Mouse (Mus musculus) A20 (cell line): ENCODE data around the gene Best2.
A peak's percentile ranks its signal among the peaks of the same experiment; 100 is the strongest.

Experiments used
- DNase-seq: peaks from one replicate; pipeline ENCODE4 v3.0.0-alpha.2; 2011; ENCODE audit warnings: low read depth, low spot score

Gene Best2

DNA sequence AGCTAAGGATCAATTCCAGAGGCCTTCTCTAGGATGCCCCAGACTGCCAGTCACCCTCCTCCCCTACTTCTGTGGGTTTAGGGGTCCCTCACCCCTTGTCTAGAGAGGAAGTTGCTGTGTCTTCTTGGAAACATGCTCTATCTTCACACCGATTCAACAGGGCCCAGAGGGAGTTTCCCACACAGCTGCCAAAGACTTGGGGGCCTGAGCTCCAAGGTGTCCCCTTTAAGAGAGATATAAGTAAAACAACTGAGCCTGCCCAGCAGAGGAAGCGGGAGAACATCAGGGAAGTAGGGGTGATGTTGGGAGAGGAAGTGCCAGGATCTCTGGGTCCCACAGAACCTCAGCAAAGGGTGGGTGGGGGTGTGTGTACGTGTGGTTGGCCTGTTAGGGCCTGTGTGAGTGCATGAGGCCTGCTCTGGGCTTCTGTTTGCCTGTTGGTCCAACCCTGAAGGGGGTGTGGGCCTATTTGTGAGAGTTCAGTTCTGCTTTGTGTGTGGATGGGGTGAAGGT is 31.8 kb downstream of the Best2 start:
- DNase-seq = peak; percentile 82

DNA sequence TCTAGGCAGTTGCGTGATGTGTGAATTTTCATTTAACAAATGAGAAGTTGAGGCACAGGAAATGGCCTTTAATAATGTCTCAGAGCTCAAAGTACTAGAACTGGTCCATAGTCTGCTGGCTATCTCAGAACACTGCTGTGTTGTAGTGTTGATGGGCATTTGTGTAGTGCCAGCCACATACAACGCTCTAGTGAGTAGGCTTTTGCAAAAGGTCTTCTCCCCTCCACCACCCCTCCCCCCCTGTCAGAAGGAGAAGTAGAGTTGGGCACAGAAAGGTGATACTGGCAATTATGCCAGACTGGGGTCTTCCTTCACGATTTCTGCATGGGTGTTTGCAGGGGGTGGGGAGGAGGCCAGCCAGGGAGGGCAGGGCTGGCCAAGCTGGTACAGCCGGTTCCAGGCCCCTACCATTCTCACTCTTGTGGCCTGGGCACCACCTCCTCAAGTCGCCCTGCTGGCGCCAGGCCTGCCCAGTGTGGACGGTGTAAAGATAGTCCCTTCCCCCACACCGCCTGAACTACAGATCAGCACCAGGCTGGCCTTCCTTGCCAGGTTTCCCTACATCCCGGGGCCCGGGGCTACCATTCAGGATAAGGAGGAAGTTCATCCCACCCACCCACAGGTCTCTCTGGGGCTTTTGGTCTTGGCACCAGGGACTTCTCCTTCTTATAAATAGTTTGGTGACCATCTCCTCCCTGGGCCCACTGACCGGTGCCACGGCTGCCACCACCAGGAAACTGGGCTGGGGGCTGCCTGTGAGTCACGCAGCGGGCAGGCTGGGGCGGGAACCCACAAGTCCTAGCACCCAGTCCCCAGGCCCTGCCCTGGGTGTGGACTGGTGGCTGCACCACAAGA is 32.5 kb downstream of the Best2 start:
- peak; percentile 44 for DNase-seq

DNA sequence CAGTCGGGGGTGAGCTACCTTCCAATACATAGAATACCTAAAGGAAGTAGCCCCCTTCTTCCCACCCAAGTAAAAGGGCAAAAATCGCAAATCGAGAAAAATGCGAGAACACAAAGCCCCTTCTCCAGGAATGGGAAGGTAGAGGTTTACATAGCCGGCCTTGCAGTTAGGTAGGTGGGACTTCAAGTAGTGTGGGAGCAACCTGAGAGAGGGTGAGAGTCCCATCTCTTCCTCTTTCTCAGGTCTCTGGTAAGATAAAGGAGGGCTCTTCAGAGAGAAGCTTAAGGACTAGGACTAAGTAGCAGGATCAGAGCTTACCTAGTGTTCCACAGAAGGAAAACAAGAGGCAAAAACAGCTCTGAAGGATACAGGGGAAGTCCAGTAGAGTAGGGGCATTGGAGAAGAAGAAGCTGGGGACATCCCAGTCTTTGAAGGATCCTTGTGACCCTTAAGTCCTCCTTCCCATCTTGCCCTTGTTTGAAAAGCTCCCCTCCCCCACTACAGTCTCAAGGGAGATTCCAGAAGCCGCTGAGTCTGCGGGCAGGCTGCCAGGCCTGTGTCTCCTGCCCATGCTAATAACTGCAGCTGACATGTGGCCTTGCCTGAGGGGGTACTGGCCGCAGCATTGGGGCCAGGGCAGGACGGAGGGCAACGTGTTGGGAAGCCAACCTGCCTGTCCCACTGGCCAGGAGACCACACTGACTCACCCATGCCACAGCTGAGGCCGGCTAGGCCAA is 33.5 kb downstream of the Best2 start:
- peak; percentile 83 for DNase-seq

DNA sequence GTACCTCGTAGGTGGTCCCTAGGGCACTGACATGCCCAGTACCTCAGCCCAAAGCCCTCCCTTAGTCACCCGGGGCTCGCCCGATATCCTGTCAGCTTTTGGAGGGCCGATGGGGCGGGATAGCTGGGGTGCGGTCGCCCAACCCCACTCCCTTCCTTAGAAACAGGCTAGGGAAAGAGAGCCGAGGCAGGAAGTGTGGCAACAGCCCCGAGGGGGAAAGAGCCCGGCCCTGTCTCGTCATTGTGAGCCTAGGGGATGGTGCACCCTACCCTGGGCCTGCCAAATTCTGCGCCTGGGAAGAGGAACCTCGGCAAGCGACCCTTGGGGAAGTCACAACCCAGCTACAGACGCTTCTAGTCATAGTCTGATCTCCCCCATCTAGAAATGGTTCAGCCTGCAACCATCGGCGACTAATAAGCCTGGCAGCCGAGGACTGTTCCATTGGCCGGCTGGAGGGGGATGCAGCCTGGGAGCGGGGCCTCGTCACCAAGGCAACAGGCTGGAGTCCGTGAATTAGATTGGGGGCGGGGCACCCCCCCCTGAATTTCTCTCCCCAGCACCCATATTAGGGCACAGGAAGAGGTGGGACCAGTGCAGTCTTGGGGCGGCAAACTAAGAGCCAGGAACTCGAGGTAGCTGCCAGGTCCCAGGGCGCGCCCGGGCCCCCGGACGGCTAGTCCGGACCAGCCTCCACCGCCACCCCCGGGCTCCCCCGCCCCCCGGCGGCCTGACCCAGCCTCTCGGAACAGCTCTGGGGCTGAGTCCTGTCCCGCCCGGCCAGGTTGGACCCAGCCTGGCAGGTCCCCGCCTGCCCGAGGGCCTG is 34.5 kb downstream of the Best2 start:
- peak; percentile 99 for DNase-seq

DNA sequence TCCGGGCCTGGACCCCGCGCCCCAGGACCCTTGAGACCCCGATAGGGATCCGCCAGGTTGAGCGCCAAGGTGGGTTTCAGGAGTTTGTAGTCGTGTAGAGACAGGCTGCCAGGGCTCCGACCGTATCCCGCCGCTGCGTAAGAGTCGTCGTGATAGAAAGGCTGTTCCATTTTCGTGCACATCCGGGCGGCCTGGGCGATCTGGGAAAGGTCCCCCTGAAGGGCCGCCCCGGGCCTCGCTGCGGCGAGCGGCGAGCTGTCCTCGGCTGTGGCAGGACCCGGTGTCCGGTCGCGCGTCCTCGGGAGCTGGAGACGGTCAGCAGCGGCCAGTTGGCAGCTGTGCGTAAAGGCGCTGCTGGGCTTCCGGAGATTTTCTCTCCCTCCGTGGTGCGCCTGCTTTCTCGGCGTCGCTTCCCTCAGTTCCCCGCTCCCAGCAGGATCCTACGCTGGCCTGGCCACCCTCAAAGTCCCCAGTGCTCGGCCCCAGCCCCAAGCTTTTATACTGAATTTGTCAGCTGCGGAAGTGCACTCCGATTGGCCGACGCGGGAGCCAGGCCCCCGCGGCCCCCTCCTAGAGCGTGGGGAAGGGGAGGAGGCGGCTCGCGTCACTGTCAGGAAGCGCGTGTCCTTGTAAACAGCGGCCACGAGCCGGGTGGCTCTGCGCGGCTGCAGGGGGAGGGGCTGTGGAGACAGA is 35.9 kb downstream of the Best2 start, which contains the start of gene Junb:
Gene Junb, minus strand, starts transcription at position 471 of the 693 bp plus-strand sequence.
- DNase-seq = peak; percentile 96

DNA sequence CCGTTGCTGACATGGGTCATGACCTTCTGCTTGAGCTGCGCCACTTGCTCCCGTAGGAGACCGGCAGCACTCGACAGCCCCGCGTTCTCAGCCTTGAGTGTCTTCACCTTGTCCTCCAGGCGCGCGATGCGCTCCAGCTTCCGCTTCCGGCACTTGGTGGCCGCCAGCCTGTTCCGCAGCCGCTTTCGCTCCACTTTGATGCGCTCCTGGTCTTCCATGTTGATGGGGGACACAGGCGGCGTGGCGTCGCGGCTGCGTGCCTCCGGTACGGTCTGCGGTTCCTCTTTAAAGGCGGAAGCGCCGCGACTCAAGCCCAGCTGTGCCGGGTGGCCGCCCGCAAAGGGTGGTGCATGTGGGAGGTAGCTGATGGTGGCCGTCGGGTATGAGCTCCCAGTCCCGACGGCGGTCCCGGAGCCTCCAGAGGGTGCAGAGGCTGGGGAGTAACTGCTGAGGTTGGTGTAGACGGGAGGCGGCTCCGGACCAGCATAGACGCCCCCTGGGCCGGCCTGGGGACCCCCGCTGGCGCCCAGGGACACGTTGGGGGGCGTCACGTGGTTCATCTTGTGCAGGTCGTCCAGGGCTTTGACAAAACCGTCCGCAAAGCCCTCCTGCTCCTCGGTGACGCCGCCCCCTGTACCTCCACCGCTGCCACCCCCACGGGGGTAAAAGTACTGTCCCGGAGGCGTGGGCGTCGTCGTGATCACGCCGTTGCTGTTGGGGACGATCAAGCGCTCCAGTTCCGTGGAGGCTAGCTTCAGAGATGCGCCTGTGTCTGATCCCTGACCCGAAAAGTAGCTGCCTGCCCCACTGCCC is 36.7 kb downstream of the Best2 start:
- peak; percentile 94 for DNase-seq

DNA sequence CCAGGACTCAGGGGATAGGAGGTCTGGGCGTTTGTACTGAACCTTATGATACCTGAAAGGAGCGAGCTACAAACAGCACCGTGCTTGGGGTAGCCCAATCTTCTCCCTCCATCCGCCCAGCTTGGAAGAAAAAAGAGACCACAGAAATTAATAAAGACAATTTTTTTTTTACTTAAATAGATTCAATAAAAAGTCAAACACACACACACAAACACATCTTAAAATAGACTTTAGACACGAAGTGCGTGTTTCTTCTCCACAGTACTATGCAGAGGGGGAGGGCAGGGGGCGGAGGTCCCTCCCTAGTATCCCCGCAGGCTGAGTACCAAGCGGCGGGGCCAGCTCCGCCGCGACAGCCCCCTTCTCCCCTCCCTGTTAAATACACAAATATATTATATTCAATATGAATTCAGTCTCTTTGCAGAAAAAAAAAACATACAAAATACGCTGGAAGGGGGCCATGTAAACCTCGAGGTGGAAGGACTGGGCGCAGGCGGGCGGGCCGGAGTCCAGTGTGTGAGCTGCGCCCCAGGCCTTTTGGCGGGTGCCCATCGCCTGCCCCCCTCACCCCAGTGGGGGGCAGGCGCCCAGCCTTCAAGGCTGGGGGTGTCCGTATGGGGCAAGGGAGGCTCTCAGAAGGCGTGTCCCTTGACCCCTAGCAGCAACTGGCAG is 37.4 kb downstream of the Best2 start:
- DNase-seq = no peak

DNA sequence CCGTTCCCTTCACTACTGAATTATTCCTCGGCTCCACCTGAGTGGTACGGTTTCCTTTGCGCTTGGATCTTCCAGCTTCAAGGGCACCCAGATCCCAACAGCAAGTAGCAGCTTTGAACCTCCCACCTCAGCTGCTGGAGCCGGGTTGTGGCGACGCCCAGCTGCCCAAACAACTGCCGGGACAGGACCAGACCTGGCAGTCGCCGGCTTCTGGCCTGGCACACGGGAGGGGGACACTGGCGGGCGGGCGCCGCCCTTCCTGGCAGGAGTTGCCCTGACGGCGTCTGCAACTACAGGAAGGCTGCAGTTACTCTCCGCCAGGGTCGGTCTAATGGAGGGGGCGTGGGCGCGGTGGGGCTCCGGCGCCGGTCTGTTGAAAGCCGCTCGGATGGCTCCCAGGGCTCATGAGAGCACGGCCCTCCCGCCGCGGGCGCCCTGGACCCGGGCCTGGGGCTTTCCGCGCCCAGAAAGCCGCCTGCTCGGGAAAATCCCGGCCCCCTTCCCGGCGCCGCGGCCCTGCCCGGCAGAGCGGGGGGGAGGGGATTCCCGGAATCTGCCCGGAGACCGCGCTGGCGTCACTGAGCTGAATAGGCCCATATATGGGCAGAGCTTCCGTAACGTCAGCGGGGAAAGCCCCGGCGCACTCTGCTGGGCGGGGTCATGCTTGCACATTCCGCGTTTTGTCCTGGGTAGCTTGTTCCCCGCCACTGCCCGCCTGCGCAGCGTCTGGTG is 38.1 kb downstream of the Best2 start:
- peak; percentile 96 for DNase-seq

DNA sequence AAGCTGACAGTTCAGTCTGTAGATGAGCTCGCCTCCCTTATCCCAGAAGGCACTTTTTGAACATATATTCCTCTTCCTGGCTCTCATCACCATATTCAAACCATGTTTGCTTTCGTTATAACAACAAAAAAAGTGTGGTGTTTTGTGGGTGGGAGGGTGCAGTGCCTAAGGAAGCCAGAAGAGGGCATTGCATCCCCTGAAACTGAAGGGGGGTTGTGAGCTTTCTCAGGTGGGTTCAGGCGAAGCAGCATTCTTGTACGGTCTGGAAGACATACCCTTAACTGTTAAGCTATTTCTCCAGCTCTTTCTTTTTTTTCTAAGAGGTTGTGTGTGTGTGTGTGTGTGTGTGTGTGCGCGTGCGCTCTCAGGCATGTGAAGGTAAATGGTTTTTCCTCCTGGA is 38.9 kb downstream of the Best2 start:
- DNase-seq = peak; percentile 92

DNA sequence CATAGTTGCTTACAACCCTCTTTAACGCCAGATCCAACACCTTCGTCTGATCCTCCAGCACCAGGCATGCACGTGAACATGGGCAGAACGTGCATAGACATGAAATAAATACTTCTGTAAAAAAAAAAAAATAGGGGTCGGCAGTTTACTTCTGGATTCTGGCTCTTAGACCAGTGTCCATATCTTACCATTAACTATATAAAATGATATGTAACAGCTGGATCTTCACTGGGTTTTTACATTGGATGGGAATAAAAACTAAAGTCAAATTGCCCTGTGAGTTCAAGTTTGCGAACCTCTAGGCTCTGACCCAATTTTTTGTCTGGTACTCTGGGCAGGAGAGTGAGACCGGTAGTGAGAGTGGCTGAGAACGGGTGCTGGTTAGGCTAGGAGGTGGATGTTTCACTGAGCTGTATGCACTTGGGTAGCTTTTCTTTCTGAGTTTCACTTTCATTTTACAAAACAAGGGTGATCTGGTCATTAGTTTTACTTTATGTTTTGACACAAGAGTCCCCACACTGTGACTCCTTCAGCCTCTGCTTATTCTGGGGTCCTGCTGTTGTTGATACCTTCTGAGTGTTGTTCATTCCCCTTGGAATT is 39.7 kb downstream of the Best2 start:
- peak; percentile 85 for DNase-seq

DNA sequence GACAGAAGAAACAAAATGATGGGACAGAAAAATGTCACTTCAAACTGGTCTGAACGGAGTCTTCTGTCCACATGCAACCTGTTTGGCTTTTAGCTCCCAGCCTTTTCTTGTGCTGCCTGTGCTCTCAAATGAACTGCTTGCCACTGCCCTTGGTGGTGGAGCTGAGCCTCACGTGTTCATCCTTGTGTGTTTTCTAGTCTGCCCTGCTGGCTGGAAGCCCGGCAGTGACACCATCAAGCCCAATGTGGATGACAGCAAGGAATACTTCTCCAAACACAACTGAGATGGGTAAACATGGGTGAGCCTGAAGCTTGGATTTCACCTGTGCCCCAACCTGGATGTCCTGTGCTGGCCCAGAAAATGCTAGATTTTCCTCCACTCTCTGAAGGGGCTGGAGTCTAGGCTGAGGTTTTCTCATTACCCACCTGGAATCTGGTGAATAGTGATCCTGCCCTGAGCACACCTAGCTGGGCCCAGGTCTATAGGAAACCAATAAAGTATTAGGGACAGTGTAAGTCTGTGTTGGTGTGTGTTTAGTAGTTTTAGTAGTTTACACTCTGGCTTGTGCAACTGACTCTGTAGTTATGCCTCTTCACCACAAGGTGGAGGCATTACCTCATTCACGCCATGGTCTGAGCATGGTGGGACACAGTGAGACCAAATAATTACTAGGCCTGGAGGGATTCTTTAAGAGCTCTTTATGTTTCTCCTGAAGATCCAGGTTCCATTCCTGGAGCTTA is 40.4 kb downstream of the Best2 start:
- peak; percentile 85 for DNase-seq

DNA sequence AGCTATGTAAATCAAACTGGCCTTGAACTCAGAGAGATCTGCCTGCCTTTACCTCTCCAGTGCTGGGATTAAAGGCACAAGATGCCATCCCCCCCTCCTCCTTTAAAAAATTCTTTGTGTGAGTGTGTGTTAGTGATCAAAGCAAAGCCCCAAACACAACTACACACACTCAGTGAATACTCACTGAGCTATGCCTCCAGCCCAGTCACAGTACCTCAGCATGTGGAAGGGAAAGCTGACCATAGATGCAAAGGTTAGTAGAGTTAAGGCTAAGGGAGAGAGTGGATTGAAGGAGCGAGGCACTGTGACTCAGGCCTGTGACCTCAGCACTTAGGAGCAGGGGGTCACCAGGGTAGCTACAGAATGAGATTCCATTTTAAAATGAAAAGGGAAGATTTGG is 41.3 kb downstream of the Best2 start:
- no peak for DNase-seq

DNA sequence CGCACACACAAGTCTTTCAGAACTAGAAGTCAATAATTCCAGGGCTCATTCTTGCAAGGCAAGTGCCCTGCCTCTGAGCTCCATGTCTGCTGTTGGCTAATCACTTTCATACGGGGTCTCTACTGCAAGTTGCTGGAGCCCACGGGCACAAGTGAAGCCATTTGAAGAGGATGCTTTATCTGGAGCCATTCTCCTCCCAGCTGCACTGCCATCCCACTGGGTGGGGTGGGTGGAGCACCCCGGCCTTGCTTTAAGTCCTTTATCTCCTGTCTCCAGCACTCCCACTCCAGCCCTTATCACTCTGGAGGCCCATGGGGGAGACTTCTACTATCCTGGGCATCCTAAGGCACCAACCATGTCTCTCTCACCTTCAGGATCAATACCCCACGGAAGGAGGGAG is 43.4 kb downstream of the Best2 start:
- DNase-seq = no peak

DNA sequence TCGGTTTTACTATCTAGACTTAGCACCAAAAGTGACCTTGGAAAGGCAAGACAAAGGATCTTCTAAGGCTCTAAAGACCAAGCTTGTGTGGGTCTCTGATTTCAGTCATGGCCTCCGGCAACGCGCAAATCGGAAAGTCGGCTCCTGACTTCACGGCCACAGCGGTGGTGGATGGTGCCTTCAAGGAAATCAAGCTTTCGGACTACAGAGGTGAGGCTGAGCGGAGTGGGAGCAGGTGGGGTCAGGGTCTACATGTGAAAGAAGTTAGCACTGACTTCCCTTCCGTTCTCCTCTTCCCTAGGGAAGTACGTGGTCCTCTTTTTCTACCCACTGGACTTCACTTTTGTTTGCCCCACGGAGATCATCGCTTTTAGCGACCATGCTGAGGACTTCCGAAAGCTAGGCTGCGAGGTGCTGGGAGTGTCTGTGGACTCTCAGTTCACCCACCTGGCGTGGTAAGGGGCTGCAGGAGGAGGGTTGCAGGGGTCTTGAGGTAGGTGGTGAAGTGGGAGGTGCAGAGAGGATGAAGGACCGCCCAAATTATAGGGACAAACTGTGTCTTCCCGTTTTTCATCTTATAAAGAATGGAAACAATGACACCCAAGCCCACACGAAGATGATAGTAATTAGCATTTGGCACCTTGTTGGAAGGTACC is 44.1 kb downstream of the Best2 start:
- peak; percentile 29 for DNase-seq

DNA sequence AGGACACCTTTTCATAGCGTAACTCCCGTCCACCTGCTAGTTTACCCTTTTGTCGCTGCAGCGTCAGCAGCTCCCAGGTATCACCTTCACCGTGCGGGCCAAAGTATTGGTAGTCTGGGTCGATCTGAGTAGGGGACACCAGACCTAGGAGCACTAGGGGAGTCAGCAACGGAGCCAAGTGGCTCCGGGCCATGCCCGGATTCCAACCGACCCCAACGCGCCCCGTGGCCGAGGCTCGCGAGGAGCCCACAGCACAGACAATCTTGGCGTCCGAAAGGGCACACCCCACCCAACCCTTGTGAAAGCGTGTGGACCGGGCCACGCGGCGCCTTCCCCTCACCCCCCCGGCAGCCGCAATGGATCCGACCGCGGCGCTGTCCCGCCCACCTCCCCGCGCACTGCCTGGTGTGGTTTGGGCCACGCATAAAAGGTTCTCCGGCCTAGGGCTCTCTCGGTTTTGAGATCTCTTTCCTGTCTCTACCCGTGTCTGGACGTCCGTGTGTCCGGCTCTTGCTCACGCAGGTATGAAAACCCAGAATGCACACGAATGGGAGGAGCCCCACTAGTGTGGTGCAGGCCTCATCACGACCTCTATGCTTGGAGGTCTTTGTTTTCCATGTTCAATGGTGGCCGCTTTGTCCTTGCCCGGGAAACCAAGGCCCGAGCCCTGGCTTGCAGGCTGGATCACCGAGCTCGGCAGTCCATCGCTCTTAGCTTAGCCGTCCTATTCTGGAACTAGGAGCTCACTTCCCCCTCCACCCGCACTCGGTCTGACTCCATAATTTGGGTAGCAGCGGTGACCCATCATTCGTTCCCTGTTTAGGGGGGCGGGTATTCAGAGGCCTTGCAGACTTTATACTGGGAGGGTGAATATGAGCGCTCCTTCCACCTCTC is 44.8 kb downstream of the Best2 start, which contains the start of the genes Gm49661, Prdx2 and Rnaseh2a:
Gene Gm49661, minus strand, starts transcription at position 193 of the 894 bp plus-strand sequence.
Gene Prdx2, plus strand, starts transcription at position 347 of the 894 bp plus-strand sequence.
Gene Rnaseh2a, minus strand, starts transcription at position 527 of the 894 bp plus-strand sequence.
- DNase-seq = peak; percentile 89

DNA sequence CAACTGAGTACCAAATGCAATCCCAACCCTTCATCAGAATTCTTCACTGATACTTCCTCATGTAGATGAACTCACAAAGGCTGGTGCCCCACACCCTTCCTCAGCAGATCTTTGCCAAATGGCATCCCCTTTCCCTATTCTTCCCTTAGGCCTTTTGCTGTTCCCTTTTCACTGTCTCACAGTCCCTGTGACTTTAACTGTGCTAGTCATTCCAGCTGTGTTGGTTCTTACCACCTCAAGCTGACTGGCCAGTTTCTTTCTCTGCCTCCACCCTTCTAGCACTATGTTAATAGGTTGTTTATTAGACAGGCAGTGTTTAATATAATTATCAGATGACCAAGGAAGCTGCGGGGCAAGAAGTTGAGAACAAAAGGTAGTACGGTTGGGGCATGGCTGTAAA is 45.7 kb downstream of the Best2 start:
- DNase-seq = no peak
